Mouse (Mus musculus) brain, embryonic 14.5 days (tissue): ENCODE data around the gene Slc6a18.

Source experiments
- CTCF ChIP-seq: fragments of 200-500 bp; IDR thresholded peaks from 2 replicates; pipeline ENCODE4 v1.5.1; 2012; ENCODE audit warnings: inconsistent platforms, mild to moderate bottlenecking, moderate library complexity, borderline replicate concordance; ENCODE audit not compliant: insufficient read depth, insufficient read length; ENCODE audit errors: extremely low read depth
- POLR2A ChIP-seq: fragments of 200-500 bp; IDR thresholded peaks from 2 replicates; pipeline ENCODE4 v1.6.1; 2012; ENCODE audit warnings: mild to moderate bottlenecking, inconsistent platforms, borderline replicate concordance; ENCODE audit not compliant: poor library complexity, insufficient read depth, insufficient read length, severe bottlenecking; ENCODE audit errors: extremely low read depth

- TF ChIP-seq POLR2A, result no peak
- TF ChIP-seq CTCF, result no peak
Measured at GRCm38 (mm10) chr13:73675161-73675560, 2.7 kb downstream of the Slc6a18 start.
